Mouse (Mus musculus): ENCODE results near the gene Bmp2k. TPM values are rescaled to one million over a fixed set of nuclear protein-coding genes. Genes with fewer than 3 reads are reported as not detected.

Bmp2k gene
- 10 to 100 TPM; 31.1 to 51.6 TPM for total RNA-seq (2021)
- long read RNA-seq, experiment 1, full-length matches to known transcripts = 4 of 10 reads
- long read RNA-seq, experiment 1, partial matches to known transcripts = 4 of 10 reads
- long read RNA-seq, experiment 1, other reads (novel, unspliced or antisense) = 2 of 10 reads
- long read RNA-seq, experiment 2, partial matches to known transcripts = 0 of 5 reads
- long read RNA-seq, experiment 2, other reads (novel, unspliced or antisense) = 1 of 5 reads

- peak; percentile 93 to 98 for DNase-seq
Observed at GRCm38 (mm10) chr5:96997310-96997801, at the start of gene Bmp2k. Gene Bmp2k, plus strand, starts transcription at chr5:96997689.

GRCm38 (mm10) chr5:96948856-96949527 is 48.5 kb upstream of the Bmp2k start:
- DNase-seq = no peak

DNA sequence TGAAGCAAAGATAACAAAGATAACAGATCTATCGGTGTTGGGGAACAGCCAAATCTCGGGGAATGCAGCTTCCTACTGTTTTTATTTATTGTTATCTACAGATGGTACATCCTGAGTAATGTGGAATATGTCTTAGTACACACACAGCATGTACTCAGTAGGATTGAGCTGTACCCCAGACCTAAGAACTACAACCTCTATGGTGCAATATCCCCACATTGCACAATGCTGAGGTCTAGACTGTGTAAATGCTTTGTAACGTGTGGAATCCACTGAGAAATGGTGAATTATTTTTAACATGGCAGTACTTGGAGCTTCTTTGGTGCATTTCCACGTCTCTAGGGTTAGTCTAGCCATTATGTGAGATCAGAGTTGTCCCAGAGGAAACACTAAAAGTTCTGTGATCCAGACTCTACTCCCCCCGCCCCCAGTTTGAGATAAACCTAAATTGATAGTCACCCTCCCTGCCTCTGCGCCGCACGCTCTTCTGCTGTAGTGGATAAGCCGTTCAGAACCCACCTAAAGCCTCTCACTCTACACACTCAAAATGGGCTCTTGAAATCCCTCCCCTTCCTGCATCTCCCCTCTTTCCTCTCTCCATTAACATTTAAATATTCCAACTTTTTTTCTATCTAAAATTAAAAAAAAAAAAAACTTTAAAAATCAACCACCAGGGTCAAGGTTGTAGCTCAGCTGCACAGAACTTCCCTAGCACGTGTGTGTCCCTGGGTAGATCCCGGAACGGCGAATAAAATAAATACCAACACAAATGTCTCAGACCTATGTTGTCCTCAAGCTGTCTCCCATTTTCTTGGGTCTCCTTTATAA is 47.4 kb upstream of the Bmp2k start:
- no peak for DNase-seq

DNA sequence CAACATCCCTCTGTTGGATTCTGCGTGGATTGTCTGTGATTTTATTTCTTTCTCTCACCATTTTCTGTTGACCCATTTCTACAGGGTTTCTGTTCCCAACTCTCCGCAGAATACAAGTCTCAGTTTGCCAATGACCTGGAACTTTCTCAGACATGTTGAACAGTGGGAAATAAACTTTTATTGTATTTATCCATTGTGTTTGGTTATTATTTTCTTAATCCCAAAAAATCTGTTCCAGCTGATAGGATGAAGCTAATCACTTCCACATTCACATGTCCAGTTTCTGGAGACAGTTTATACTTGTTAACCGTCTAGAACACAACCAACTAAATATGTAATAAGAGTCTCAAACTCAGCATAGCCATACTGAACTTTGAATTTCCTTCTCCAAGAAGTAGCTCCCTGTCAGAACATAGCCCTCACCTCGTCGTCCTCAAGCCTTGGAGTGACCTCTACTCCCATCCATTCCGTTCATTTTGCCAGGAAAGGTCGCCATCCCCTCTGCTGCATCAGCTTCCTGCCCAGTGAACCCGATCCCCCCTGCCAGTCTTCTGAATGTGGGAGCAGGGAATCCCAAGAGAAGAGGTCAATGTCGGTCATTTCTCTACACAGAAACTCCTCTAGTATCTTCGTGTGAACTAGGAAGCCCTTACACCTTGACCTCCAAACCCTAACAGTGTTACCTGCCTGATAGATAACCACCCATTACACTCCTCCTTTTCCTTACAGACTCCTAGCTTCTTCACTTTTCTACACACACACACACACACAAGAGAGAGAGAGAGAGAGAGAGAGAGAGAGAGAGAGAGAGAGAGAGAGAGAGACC is 46.6 kb upstream of the Bmp2k start:
- DNase-seq = no peak

GRCm38 (mm10) chr5:96951493-96952105 is 45.9 kb upstream of the Bmp2k start:
- DNase-seq = no peak

DNA sequence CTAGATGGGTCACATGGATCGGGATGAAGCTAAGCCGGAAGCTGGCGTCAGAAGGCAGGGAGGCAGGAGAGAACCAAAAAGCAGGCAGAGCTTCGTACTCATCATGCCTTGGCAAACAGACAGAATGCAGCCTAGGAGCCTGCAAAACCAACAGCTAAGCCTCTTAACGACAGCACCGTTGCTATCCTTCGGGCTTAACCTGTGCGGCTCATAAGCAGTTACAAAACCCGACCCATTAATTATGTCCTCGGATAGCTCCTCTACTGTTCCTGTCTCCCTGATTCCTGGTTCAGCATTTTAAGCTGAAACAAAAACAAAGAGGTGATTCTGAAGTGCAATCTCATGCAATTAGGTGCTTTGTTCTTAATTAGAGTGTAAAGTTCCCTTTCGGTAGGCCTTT is 43.4 kb upstream of the Bmp2k start:
- no peak for DNase-seq

GRCm38 (mm10) chr5:96954466-96955027 is 42.9 kb upstream of the Bmp2k start:
- no peak for DNase-seq

- DNase-seq = no peak
Observed at GRCm38 (mm10) chr5:96956926-96957325, 40.6 kb upstream of the Bmp2k start.

DNA sequence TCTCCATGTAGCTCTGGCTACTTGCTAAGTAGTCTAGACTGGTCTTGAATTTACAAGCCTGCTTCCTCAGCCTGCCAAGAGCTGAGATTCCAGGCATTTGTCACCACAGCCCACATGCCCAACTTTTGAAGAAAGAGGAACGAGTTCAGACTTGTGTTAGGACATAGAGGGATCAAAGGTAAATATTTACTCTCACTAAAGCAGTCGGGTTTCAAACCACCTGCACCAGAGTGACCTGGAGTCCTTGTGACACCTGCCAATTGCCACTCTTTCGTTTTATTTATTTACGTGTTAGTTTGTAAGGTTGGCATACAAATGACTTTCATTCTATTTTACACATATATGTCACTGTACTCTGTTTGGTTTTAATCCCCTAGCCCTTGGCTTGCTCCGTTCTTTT is 36.4 kb upstream of the Bmp2k start:
- no peak for DNase-seq

DNA sequence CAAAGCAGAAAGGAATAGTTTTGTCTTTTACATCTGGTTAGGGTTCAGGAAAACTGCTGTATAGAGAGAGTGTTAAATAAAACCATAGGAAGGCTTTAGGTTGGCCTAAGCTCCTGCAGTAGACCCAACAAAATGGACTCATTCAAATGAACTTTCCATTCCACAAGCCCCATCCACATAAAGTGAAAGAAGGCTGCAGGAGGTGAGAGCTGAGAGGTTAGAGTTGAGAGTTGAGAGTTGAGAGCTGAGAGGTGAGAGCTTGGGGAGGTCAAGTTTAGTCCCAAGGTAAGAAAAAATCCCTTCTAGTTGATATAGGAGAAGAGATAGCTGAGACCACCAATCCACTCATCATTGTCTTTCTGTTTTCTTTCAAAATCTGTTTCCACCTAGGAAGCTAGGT is 35.6 kb upstream of the Bmp2k start:
- no peak for DNase-seq

DNA sequence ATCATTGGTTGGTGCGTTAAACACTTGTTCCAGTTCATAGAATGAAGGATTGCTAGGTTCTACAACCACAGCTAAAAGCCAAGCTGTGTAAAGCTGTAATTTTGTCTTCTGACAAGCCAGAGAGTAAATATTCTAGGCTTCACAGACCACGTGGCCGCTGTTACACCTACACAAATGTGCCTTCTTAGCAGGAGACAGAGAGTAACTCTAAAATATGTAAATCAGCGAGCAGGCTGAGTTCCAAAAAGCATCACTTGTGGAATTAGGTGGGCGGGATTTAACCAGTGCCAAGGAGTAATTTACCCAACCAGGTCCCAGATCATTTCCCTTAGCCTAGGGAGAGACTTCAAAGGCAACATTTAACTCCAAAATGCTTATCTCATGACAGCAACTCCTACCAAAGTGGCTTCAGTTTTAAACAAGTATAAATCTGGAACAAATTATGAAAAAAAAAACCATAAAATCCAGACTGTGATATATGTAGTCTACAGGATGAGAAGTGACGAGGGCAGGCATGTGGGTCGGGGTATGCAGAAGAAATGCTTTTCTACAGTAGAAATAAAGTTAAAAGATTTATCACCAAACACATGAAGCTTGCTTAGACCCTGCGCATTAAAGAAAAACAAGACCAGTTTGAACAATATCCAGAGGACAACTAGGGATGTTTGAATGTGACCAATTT is 35.1 kb upstream of the Bmp2k start:
- DNase-seq = no peak

GRCm38 (mm10) chr5:96962934-96963301 is 34.6 kb upstream of the Bmp2k start:
- DNase-seq = no peak

DNA sequence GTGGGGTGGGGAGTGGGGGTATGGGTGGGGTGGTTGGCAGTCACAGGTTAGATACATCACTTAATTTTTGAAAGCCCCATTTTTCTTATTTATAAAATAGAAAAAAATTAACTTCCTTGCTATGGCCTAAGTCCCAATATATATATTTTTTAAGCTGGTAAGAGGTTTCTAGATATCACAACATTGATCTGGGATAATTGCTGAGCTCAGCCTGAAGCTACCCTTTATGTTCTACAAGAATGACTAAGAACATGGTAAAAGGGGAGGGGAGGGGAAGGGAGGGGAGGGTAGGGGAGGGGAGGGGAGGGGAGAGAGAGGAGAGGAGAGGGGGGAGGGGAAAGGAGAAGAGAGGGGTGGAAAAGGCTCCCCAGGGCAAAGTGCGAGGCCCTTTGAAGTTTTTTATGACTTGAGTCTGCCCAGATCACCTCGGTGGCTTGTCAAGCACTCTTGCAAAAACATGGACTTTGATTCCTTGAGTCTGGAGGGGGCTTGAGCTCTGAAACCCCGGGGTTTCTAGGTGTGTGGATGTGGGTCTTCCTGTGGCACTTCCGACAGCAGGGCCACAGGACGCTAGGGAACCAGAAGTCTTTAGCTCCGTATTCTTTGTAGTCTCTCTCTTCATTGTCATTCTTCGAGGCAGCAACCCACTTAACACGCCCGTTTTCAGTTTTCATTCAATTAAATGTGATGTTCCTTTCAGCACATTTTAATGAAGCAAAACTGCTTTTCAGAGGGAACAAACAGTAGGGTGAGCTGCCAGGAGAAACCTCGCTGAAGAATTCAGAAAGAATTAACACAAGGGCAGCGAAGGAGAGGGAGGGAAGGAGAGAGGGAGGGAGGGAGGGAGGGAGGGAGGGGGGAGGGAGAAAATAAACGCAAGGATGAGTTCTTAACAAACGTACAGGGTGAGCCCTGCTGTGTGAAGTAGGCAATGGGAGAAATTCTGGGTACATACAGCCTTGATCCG is 33.1 kb upstream of the Bmp2k start:
- no peak for DNase-seq

GRCm38 (mm10) chr5:96965029-96965403 is 32.5 kb upstream of the Bmp2k start:
- DNase-seq = no peak

DNA sequence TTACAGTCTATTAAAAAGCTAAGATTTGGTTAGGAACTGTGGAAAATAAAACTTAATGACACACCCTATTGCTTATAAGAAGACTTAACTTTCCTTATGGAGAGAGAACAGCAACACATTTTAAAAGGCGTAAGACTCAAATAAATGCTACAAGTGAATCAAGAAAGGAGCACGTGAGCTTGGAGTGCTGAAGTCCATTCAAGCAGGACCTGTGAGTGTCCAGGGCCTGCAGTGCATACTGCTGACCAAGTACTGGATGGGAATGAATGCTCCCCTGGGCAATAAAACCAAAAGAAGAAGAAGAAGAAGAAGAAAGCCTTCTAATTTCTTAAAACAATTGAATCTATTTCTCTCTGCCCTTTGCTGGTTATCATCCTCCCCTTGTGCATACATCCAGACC is 32.0 kb upstream of the Bmp2k start:
- no peak for DNase-seq

DNA sequence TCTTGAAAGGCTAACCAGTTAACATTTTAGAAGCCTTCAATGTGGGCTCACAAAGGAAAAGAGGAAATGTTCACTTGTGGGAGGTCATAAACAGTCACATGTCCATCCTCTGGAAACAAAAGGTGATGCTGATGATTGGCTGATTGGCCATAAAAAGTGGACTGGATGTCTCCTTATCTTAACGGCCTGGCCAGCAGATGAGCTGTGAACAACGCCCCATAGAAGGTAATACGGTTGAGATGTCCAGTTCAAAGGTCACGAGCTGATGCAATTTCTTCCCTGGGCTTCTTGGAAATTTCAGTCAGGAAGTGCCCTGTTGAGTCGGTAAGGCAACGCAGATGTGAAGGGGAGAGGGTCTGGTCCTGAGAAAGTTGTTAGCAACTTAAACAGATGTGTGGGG is 28.9 kb upstream of the Bmp2k start:
- DNase-seq = no peak

DNA sequence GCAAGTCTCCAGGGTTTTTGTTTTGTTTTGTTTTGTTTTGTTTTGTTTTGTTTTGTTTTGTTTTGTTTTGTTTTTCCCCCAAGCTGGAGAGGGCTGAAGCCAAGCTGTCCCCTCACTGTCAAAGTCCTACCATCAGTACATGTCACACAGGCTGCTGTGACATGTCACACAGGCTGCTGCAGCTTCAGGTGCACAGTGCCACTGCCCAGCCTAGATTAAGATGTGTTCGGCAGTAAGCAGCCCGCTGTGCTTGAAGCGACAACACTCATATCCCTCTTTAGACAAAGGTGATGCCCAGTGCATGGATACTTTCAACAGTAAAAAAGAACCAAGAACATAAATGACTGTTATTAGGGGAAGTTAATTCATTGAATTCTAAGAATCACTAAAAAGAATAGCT is 28.5 kb upstream of the Bmp2k start:
- DNase-seq = no peak

GRCm38 (mm10) chr5:96969705-96970471 is 27.6 kb upstream of the Bmp2k start:
- DNase-seq = no peak

DNA sequence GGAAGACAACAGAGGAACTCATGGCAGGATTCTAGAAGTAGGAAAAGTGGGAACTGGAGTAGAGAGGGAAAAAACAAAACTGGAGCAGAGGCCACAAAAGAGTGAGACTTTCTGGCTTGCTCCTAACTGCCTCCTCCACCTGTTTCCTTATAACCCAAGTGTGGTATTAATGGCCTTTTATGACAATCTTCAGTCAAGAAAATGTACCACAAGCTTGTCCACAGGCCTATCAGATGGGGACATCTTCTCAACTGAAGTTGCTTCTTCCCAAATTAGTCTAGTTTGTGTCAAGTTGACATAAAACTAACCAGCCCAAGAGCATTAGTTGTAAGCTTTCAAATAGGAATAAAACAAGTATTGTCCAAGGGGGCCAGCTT is 27.0 kb upstream of the Bmp2k start:
- no peak for DNase-seq
